Mouse (Mus musculus): ENCODE results near the gene Tuba1b. TPM values are rescaled to one million over a fixed set of nuclear protein-coding genes. Genes with fewer than 3 reads are reported as not detected.

The Tuba1b gene
- 391 and 435 TPM in 2 replicates for polyA plus RNA-seq (2015; fragmentation: Nextera tagmentation; extraction: Ambion mirVana)

DNA sequence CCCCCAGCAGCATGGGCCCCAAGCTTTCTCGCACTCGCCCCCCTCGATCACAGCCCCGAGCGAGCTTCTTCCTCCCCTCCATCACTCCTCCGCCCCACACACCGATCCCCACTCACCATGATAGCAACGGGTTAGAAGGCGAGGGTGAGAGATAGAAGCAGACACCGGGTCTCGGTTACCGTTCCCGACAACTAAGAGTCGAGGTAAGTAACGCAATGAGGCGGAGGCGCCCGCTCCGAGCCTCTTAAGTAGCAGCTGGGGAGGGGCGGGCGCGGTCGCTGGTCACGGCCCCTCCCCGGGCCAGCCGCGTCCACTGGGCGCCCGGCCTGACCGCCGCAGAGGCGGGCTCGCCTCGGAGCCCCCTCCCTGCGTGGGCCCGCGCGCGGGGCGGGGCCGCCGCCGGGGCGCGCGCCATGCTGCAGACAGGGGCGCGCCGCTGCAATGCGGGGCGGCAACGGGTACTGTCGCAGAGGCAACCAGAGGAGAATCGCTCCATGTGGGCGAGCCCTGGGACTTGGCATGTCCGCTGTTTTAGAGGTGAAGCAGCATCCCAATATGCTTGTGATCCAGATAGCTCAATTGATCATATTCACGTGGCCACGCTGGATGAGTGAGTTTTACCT lies at the start of gene Tuba1b:
TSS of gene Tuba1b (minus strand) at position 349 of the 623 bp plus-strand sequence.
- peak within 1 kb of the TSS; percentile 70 for H3K27ac ChIP-seq (ENCODE audit: low read depth, low read length)
- peak; percentile 96 for ATAC-seq
- no peaks in the 10 kb centered on the region for H3K9me3 ChIP-seq (ENCODE audit: control insufficient read depth)
- WGBS: under 1% methylated on average over 56 of the region's 58 CpGs
- H3K4me3 ChIP-seq (ENCODE audit: low read depth, low read length): peak within 1 kb of the TSS; percentile 66
- peaks cover 4% of the 10 kb centered on the region; the same call in 1 of the 2 replicates for H3K4me1 ChIP-seq (replicated peaks; ENCODE audit: control insufficient read depth, insufficient read depth, low read length)
- no peaks in the 10 kb centered on the region for H3K27me3 ChIP-seq (replicated peaks; ENCODE audit: control insufficient read depth, insufficient read depth, low read length)
- peaks cover 9% of the 10 kb centered on the region; the same call in 1 of the 2 replicates for H3K36me3 ChIP-seq (ENCODE audit: control insufficient read depth, insufficient read depth)
- peak within 1 kb of the TSS; percentile 52 for H3K9ac ChIP-seq (ENCODE audit: low read depth, low read length)
- TF ChIP-seq CTCF (IDR thresholded peaks at IDR 0.05; ENCODE audit: low read depth): peak; percentile 27; the same call in 1 of the 2 replicates
- peak within 1 kb of the TSS; percentile 76 for H3K4me2 ChIP-seq (replicated peaks; ENCODE audit: low read depth)

DNA sequence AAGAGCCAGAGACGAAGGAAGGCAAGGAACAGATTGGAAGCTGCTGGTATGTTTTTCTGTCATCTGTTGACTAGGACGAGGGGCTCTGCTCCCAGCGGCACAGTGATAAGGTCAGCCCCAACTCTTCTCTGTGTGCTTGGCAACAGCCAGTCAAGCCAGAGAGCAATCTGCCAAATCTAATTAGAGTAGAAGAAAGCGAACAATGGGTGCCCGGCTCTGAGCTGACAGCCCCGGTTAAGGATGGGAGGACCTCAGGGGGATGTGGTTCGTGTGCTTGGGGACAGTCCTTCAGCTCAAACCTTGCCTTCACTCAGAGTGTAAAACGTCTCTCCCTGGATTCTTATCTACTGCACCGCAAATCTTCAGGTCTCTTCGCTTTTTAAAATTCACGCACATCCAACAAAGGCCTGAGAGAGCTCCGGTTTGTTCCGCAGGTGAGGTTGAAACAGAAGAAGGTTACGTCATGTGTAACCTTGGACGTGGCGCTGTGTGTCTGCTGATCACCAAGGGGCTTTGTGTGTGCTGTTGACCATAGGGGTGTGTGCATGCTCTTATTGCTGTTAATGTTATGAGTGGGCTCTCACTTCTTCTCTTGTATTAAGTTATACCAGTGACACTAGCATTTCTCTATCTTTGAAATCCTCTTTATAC lies 49.2 kb upstream of the Tuba1b start:
- TF ChIP-seq CTCF (IDR thresholded peaks at IDR 0.05; ENCODE audit: low read depth): no peak
- H3K36me3 ChIP-seq (ENCODE audit: control insufficient read depth, insufficient read depth): no peaks in the 10 kb centered on the region

DNA sequence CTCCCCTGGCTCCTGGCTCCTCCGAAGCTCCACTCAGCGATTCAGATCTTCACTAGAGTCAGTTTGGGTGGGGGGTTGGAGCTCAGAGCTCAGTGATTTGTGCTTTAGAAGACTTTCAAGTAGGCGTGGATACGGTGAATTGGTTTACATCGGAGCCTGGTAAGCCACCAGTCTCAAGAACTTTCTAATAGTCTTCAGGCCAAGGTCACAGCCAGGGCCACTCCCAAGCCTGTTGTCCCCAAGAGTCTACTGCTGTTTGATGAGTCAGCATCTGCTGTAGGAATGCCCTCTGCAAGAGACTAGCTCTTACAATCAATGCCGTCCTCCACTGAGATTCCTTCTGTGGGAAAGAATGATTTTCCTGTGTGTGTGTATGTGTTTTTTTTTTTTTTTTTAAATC lies 47.7 kb upstream of the Tuba1b start:
- no peaks in the 10 kb centered on the region for H3K4me1 ChIP-seq (replicated peaks; ENCODE audit: control insufficient read depth, insufficient read depth, low read length)
- H3K9me3 ChIP-seq (ENCODE audit: control insufficient read depth): no peaks in the 10 kb centered on the region
- no peak overlapping the region for H3K4me2 ChIP-seq (replicated peaks; ENCODE audit: low read depth)
- no peaks in the 10 kb centered on the region for H3K27me3 ChIP-seq (replicated peaks; ENCODE audit: control insufficient read depth, insufficient read depth, low read length)
- ATAC-seq: no peak
- H3K9ac ChIP-seq (ENCODE audit: low read depth, low read length): no peak overlapping the region
- no peak overlapping the region for H3K27ac ChIP-seq (ENCODE audit: low read depth, low read length)
- H3K36me3 ChIP-seq (ENCODE audit: control insufficient read depth, insufficient read depth): no peaks in the 10 kb centered on the region
- 67% methylated on average over 6 of the region's 6 CpGs for WGBS
- no peak overlapping the region for H3K4me3 ChIP-seq (ENCODE audit: low read depth, low read length)
- TF ChIP-seq CTCF (IDR thresholded peaks at IDR 0.05; ENCODE audit: low read depth): no peak

More for the DNA sequence above, 49.2 kb upstream of the Tuba1b start:
- Histone ChIP-seq H3K27ac (ENCODE audit: low read depth, low read length) (no peak overlapping the region), H3K4me3 (ENCODE audit: low read depth, low read length) (no peak overlapping the region), H3K9ac (ENCODE audit: low read depth, low read length) (no peak overlapping the region), H3K27me3 (replicated peaks; ENCODE audit: control insufficient read depth, insufficient read depth, low read length) (no peaks in the 10 kb centered on the region), H3K9me3 (ENCODE audit: control insufficient read depth) (no peaks in the 10 kb centered on the region), H3K4me2 (replicated peaks; ENCODE audit: low read depth) (no peak overlapping the region), H3K4me1 (replicated peaks; ENCODE audit: control insufficient read depth, insufficient read depth, low read length) (no peaks in the 10 kb centered on the region)
- WGBS: 42% methylated on average over 16 of the region's 16 CpGs
- no peak for ATAC-seq

DNA sequence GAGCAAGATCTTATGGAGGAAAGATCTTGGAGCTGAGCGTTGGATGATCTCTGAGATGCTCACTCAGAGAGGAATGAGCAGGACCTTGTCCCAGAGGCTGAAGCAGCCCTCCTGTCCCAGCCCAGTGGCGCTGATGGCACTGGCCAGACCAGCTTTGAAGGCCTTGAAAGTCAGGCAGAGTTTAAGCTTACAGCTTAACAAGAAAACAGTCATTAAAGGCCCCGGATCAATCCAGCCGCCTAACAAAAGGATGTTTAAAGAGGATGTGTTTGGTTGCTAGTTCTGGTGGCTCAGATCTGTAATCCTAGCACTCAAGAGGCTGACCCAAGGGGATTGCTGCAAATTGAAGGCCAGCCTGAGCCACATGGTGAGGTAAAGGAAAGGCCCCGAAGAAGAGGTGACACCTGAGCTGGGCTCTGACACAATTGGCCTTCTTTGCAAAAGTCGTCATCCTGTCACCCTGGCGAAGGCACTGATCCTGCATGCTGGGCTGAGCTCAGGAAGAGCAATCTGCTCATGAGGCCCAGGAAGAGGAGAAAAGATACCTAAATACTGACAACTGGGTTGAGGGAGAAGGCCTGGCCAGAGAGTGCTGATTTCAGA lies 45.7 kb upstream of the Tuba1b start:
- WGBS: 56% methylated on average over 7 of the region's 7 CpGs
- ATAC-seq: no peak
- Histone ChIP-seq H3K9me3 (ENCODE audit: control insufficient read depth) (no peaks in the 10 kb centered on the region), H3K4me2 (replicated peaks; ENCODE audit: low read depth) (no peak overlapping the region), H3K27ac (ENCODE audit: low read depth, low read length) (no peak overlapping the region), H3K4me1 (replicated peaks; ENCODE audit: control insufficient read depth, insufficient read depth, low read length) (no peaks in the 10 kb centered on the region), H3K9ac (ENCODE audit: low read depth, low read length) (no peak overlapping the region), H3K36me3 (ENCODE audit: control insufficient read depth, insufficient read depth) (no peaks in the 10 kb centered on the region), H3K4me3 (ENCODE audit: low read depth, low read length) (no peak overlapping the region), H3K27me3 (replicated peaks; ENCODE audit: control insufficient read depth, insufficient read depth, low read length) (no peaks in the 10 kb centered on the region)
- TF ChIP-seq CTCF (IDR thresholded peaks at IDR 0.05; ENCODE audit: low read depth): no peak

DNA sequence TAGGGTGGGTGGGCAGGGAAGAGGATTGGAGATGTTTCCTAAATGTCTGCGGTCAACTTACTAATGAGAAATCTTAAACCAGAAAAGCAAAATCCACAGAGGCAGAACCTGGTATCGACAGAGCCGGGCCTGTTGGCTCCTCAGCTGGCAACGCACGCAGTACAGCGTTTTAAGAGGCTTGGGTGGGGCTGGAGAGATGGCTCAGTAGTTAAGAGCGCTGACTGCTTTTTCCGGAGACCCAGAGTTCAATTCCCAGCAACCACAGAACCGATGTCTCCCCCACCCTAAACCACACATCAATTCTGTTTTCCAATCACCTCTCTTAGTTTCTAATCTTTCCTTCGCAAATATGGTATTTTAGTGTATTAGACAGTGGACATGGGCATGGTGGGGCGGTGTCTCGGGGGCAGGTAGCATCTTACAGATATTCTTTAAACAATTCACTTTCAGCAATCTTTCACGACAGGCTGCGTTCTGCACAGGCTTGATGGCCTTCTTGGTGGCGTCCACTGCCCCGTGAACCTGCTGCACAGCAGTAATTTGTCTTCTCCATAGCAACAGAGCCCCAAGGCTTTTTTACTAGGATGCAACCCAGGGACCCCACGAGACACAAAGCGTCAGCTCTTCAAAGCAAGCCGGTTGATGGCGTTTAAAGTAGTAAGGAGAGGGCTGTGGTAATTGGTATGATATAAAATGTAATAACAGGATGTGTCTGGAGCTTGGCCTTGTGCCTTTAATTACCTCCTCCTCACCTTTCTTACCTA lies 44.2 kb upstream of the Tuba1b start:
- no peak overlapping the region for H3K4me2 ChIP-seq (replicated peaks; ENCODE audit: low read depth)

More for the DNA sequence above, 44.2 kb upstream of the Tuba1b start:
- Histone ChIP-seq H3K27me3 (replicated peaks; ENCODE audit: control insufficient read depth, insufficient read depth, low read length) (no peaks in the 10 kb centered on the region), H3K36me3 (ENCODE audit: control insufficient read depth, insufficient read depth) (no peaks in the 10 kb centered on the region), H3K4me3 (ENCODE audit: low read depth, low read length) (no peak overlapping the region), H3K9ac (ENCODE audit: low read depth, low read length) (no peak overlapping the region), H3K27ac (ENCODE audit: low read depth, low read length) (no peak overlapping the region), H3K4me1 (replicated peaks; ENCODE audit: control insufficient read depth, insufficient read depth, low read length) (no peaks in the 10 kb centered on the region), H3K9me3 (ENCODE audit: control insufficient read depth) (no peaks in the 10 kb centered on the region)
- TF ChIP-seq CTCF (IDR thresholded peaks at IDR 0.05; ENCODE audit: low read depth): no peak
- 76% methylated on average over 20 of the region's 20 CpGs for WGBS
- no peak for ATAC-seq
